Mouse (Mus musculus) limb, embryonic 12.5 days (tissue): ENCODE data around the gene Batf2. TPM values are rescaled to one million over a fixed set of nuclear protein-coding genes. Genes with fewer than 3 reads are reported as not detected.

Experiments used
- ATAC-seq: fragments of 200-750 bp; cut with Nextera tagmentation; 2 replicates; pipeline ENCODE4 v1.8.0; 2017; ENCODE audit warnings: low read depth, moderate TSS enrichment; ENCODE audit not compliant: insufficient number of reproducible peaks, insufficient read depth, low FRiP score, low TSS enrichment
- H3K27ac ChIP-seq: fragments of 300-500 bp; sonication (generic); 2 replicates; pipeline ENCODE4 v1.5.1; 2016; ENCODE audit warnings: mild to moderate bottlenecking, moderate library complexity
- H3K27me3 ChIP-seq: fragments of 300-500 bp; sonication (generic); 2 replicates; pipeline ENCODE4 v1.6.1; 2016; ENCODE audit warnings: mild to moderate bottlenecking, moderate library complexity
- H3K36me3 ChIP-seq: fragments of 300-500 bp; sonication (generic); 2 replicates; pipeline ENCODE4 v1.6.1; 2016; ENCODE audit warnings: mild to moderate bottlenecking, moderate library complexity
- H3K4me1 ChIP-seq: fragments of 300-500 bp; sonication (generic); replicated peaks from 2 replicates; pipeline ENCODE4 v1.6.1; 2016
- H3K4me2 ChIP-seq: fragments of 300-500 bp; sonication (generic); 2 replicates; pipeline ENCODE4 v1.6.1; 2016; ENCODE audit warnings: mild to moderate bottlenecking, moderate library complexity
- H3K4me3 ChIP-seq: fragments of 300-500 bp; sonication (generic); replicated peaks from 2 replicates; pipeline ENCODE4 v1.5.1; 2016; ENCODE audit warnings: mild to moderate bottlenecking
- H3K9ac ChIP-seq: fragments of 300-500 bp; sonication (generic); replicated peaks from 2 replicates; pipeline ENCODE4 v1.6.1; 2016; ENCODE audit warnings: mild to moderate bottlenecking, moderate library complexity
- H3K9me3 ChIP-seq: fragments of 300-500 bp; sonication (generic); 2 replicates; pipeline ENCODE4 v1.6.1; 2016; ENCODE audit warnings: mild to moderate bottlenecking, moderate library complexity
- WGBS: fragments of 180-500 bp; shearing (Covaris S2); methylation state at CpG from one replicate; pipeline ENCODE4 v1.1.7; 2016; 5-methylcytosine and 5-hydroxymethylcytosine counted together
- polyA plus RNA-seq: library from polyadenylated mRNA; unstranded; fragments of >200 nt; fragmentation: Nextera tagmentation; extraction: Ambion mirVana; gene quantifications from 2 replicates; pipeline ENCODE4 v1.2.1, GENCODE M21; 2016

Gene Batf2
- not detected in 2 replicates for polyA plus RNA-seq

DNA sequence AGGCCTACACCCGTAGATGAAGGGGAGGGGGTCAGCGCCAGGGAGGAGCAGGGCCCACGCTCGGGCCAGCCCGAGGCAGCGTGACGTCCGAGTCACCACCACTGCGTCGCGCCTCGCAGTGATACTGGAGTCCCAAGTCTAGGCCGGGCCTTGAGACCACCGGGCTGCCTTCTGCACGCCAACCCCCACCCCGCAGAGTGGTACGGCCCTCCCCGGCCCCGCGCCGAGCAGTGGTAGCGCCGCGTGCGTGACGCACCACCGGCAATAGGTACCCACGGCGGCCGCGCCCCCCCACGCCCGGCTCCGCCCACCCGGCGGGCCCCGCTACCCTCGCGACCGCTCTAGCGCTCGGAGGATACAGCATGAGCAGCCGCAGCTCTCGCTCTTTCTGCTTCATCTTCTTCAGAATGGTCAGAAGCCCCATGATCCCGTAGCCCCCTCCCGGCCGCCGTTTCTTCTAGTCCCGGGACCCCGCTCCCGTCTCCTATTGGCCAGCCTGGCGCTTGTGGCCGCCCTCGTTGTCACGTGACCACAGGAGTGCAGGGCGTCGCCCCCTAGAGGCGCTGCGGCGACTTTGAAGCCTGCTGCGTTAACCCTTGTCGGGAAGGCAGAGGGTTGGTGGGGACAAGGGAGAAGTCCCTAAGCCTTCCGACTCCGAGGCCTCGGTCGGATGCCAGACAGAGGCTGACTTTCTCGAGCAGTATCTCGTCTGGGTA, at the start of gene Batf2:
TSS of gene Batf2 (plus strand) at position 306 of the 716 bp plus-strand sequence.
- 0% methylated on average over 67 of the region's 68 CpGs for WGBS
- H3K4me2 ChIP-seq: peak within 1 kb of the TSS; percentile 83
- peaks cover 19% of the 10 kb centered on the region for H3K36me3 ChIP-seq
- H3K4me1 ChIP-seq: peaks cover 14% of the 10 kb centered on the region
- H3K27me3 ChIP-seq: no peaks in the 10 kb centered on the region
- H3K27ac ChIP-seq: peak within 1 kb of the TSS; percentile 98
- peak within 1 kb of the TSS; percentile 86 for H3K9ac ChIP-seq
- no peaks in the 10 kb centered on the region for H3K9me3 ChIP-seq
- peak; percentile 91 for ATAC-seq
- peak within 1 kb of the TSS; percentile 64 for H3K4me3 ChIP-seq

GRCm38 (mm10) chr19:6094119-6094518, 46.7 kb upstream of the Batf2 start, which contains the start of gene AC131692.1:
Gene AC131692.1 (plus strand): TSS chr19:6094419.
- no peaks in the 10 kb centered on the region for H3K9me3 ChIP-seq
- 92% methylated on average over 7 of the region's 7 CpGs for WGBS
- H3K4me1 ChIP-seq: no peaks in the 10 kb centered on the region
- ATAC-seq: no peak
- H3K36me3 ChIP-seq: peaks cover 78% of the 10 kb centered on the region
- no peak within 1 kb of the TSS for H3K9ac ChIP-seq
- no peak within 1 kb of the TSS for H3K27ac ChIP-seq
- no peak within 1 kb of the TSS for H3K4me2 ChIP-seq
- no peaks in the 10 kb centered on the region for H3K27me3 ChIP-seq
- H3K4me3 ChIP-seq: no peak within 1 kb of the TSS

DNA sequence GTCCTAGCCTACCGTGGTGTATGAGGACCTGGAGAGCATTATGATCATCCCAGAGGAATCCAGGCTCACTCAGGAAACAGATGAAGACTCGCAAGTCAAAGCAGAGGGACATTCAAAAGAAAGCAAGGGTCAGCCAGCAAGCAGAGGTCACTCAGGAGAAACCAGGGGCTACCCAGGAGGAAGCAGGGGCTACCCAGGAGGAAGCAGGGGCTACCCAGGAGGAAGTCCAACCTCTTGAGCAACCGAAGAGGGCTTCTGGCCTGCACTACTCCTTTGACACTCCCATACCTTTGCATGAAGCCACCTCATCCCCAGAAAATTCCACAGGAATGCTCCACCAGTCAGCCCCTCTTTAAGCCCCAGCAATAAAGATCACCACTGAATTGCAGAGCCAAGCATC, 42.9 kb upstream of the Batf2 start:
- Histone ChIP-seq H3K27ac (no peak overlapping the region), H3K4me3 (no peak overlapping the region), H3K27me3 (no peaks in the 10 kb centered on the region), H3K36me3 (peaks cover 48% of the 10 kb centered on the region), H3K4me1 (no peaks in the 10 kb centered on the region), H3K9me3 (no peaks in the 10 kb centered on the region), H3K4me2 (no peak overlapping the region), H3K9ac (no peak overlapping the region)
- no peak for ATAC-seq
- 88% methylated on average over 3 of the region's 3 CpGs for WGBS

GRCm38 (mm10) chr19:6101186-6101585, 39.6 kb upstream of the Batf2 start:
- Histone ChIP-seq H3K9me3 (no peaks in the 10 kb centered on the region), H3K4me1 (no peaks in the 10 kb centered on the region), H3K36me3 (peaks cover 25% of the 10 kb centered on the region), H3K4me3 (no peak overlapping the region), H3K27me3 (no peaks in the 10 kb centered on the region), H3K9ac (no peak overlapping the region), H3K4me2 (no peak overlapping the region), H3K27ac (no peak overlapping the region)
- ATAC-seq: no peak
- 29% methylated on average over 6 of the region's 6 CpGs for WGBS

DNA sequence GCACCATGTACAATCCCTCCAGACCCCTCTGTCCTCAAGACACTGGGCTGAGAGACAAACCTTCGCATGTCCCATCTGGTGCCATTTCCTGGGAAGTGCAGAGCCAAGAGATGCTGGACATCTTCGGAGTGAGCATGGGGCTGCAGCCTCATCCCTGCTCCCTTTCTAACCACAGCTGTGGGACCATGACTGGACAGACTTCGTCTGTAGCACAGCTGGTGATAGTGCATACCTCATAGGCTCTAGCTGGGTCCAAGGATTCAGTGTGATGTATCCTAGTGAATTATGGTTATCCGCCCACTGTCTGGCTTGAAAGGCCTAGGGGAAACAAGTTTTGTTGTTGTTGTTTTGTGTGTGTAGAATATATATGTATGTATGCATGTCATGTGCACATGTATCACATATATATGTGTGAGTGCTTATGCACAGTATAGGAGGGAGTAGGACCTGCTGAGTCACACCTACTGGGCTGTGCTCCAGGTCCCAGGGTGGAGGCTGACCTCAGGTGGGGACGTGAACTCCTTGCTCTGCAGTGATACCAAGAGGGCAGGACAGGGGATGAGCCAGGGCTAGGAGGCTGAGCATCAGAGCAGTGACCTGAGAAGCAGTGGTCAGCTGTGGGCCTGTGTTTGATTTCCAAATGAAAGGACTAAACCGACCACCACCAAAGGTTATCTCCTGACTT, 38.5 kb upstream of the Batf2 start:
- no peaks in the 10 kb centered on the region for H3K9me3 ChIP-seq
- H3K4me3 ChIP-seq: no peak overlapping the region
- no peak overlapping the region for H3K27ac ChIP-seq
- 84% methylated on average over 6 of the region's 6 CpGs for WGBS
- ATAC-seq: no peak
- H3K4me2 ChIP-seq: no peak overlapping the region
- no peak overlapping the region for H3K9ac ChIP-seq
- no peaks in the 10 kb centered on the region for H3K4me1 ChIP-seq
- H3K36me3 ChIP-seq: peaks cover 16% of the 10 kb centered on the region
- no peaks in the 10 kb centered on the region for H3K27me3 ChIP-seq

- WGBS: 77% methylated on average over 4 of the region's 4 CpGs
- no peak overlapping the region for H3K4me2 ChIP-seq
- ATAC-seq: no peak
- H3K4me1 ChIP-seq: no peaks in the 10 kb centered on the region
- H3K9me3 ChIP-seq: no peaks in the 10 kb centered on the region
- no peaks in the 10 kb centered on the region for H3K27me3 ChIP-seq
- no peak overlapping the region for H3K4me3 ChIP-seq
- no peak overlapping the region for H3K27ac ChIP-seq
- peaks cover 6% of the 10 kb centered on the region; the same call in 1 of the 2 replicates for H3K36me3 ChIP-seq
- no peak overlapping the region for H3K9ac ChIP-seq
These were observed 36.3 kb upstream of the Batf2 start for GRCm38 (mm10) chr19:6104476-6104875.

DNA sequence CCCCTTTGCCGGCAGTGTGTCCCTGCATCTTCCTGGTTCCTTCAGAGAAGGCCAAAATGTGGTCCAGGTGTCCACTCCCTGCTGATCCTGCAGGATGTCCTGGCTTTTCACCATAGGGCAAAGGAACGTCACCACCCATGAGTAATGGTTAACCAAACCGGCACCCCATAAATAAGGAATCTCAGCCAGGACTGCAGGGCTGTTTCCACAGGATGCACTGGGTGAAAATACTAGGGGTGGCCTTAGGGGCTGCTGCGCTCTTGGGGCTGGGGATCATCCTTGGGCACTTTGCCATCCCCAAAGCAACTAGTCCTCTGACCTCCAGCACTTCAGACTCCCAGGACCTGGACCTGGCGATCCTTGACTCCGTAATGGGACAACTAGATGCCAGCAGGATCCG, 35.2 kb upstream of the Batf2 start, which contains the start of gene Naaladl1:
TSS of gene Naaladl1 (plus strand) at position 197 of the 400 bp plus-strand sequence.
- Histone ChIP-seq H3K27me3 (no peaks in the 10 kb centered on the region), H3K9ac (no peak within 1 kb of the TSS), H3K4me2 (no peak within 1 kb of the TSS), H3K4me1 (no peaks in the 10 kb centered on the region), H3K36me3 (no peaks in the 10 kb centered on the region; the same call in 1 of the 2 replicates), H3K4me3 (no peak within 1 kb of the TSS), H3K9me3 (no peaks in the 10 kb centered on the region), H3K27ac (no peak within 1 kb of the TSS)
- 80% methylated on average over 7 of the region's 7 CpGs for WGBS
- ATAC-seq: no peak

DNA sequence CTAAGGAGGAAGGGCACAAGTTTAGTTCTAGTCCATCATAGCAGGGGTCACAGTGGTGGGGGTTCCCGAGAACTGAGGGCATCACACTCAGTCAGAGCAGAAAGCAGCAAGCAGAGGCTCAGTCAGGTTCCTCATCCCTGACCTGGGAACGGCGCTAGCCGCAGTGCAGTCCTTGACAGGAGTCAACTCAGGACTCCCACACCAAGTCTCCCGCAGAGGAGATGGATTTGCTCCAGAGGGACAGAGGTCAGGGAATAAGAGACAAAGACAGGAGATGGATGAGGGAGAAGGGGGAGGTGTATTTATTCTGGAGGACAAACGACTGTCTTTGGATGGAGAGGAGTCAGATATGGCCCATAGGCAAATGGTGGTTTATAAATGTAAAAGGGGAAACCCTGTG, 27.7 kb upstream of the Batf2 start:
- H3K4me2 ChIP-seq: no peak overlapping the region
- H3K27me3 ChIP-seq: no peaks in the 10 kb centered on the region
- ATAC-seq: no peak
- H3K4me1 ChIP-seq: peaks cover 11% of the 10 kb centered on the region
- H3K9ac ChIP-seq: no peak overlapping the region
- no peak overlapping the region for H3K27ac ChIP-seq
- no peaks in the 10 kb centered on the region for H3K9me3 ChIP-seq
- peaks cover 44% of the 10 kb centered on the region for H3K36me3 ChIP-seq
- 69% methylated on average over 6 of the region's 6 CpGs for WGBS
- H3K4me3 ChIP-seq: no peak overlapping the region

GRCm38 (mm10) chr19:6116113-6116850, 24.5 kb upstream of the Batf2 start:
- Histone ChIP-seq H3K36me3 (peaks cover 54% of the 10 kb centered on the region), H3K9me3 (no peaks in the 10 kb centered on the region), H3K9ac (0 out of 2 replicates have a peak overlapping the region, but pooled peaks have one; percentile 18), H3K4me1 (peaks cover 21% of the 10 kb centered on the region), H3K4me3 (no peak overlapping the region), H3K27ac (no peak overlapping the region), H3K4me2 (no peak overlapping the region; the same call in 1 of the 2 replicates), H3K27me3 (no peaks in the 10 kb centered on the region)
- WGBS: 90% methylated on average over 15 of the region's 15 CpGs
- no peak for ATAC-seq

DNA sequence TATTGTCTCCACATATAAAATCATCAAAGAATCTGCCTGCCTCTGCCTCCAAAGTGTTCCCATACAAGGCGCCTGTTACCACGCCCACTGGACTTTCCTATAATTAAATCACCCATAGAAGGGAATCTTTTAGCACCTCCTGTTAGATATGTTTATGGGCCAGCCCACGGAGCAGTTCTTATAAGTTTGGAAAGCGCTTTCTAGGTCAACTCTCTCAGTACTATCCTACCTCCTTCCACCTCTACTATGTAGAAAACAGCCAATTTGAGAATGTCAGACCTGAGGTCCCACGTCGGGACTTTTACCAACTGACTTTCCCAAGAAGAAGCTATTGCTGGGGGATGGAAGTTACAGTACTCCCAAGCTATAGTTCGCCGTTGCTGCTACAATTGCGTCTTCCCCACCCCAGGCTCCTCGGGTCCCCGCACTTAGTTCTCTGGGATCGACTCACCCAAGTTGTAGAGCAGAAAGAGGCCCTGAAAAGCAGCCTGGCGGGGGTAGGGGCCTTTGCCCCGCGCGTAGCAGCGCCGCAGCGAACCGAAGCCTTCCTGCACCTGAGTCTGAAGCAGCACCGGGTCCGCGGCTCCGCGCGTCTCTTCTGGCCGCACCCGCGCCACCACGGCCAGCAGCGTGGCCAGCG, 23.3 kb upstream of the Batf2 start:
- Histone ChIP-seq H3K4me3 (peak overlapping the region; percentile 91), H3K9ac (peak overlapping the region; percentile 88), H3K9me3 (no peaks in the 10 kb centered on the region), H3K4me2 (peak overlapping the region; percentile 88), H3K27ac (peak overlapping the region; percentile 97), H3K36me3 (peaks cover 57% of the 10 kb centered on the region), H3K4me1 (peaks cover 29% of the 10 kb centered on the region), H3K27me3 (no peaks in the 10 kb centered on the region)
- ATAC-seq: no peak
- 4% methylated on average over 32 of the region's 32 CpGs for WGBS
